Mouse (Mus musculus): ENCODE results near the gene Dnajc22. TPM values are rescaled to one million over a fixed set of nuclear protein-coding genes. Genes with fewer than 3 reads are reported as not detected.

The Dnajc22 gene
- polyA plus RNA-seq (2012; rRNA removed; ENCODE audit: low replicate concordance), result 0.36 and 0.43 TPM in 2 replicates

GRCm38 (mm10) chr15:99092870-99093269, at the start of gene Dnajc22:
Gene Dnajc22 (plus strand): TSS chr15:99093170.

GRCm38 (mm10) chr15:99055040-99055439, 37.9 kb upstream of the Dnajc22 start, which contains the start of gene Prph:
Gene Prph (plus strand): TSS chr15:99055174.

GRCm38 (mm10) chr15:99074019-99074599, 18.9 kb upstream of the Dnajc22 start, which contains the start of gene Troap:
Gene Troap (plus strand): TSS chr15:99074575.

GRCm38 (mm10) chr15:99087253-99088075, 5.5 kb upstream of the Dnajc22 start, which contains the start of gene C1ql4:
Gene C1ql4 (minus strand): TSS chr15:99087817.

GRCm38 (mm10) chr15:99125711-99126080, 32.7 kb downstream of the Dnajc22 start, which contains the start of gene Spats2:
Gene Spats2 (plus strand): TSS chr15:99125916.

Other genes with a start within 250 kb of the Dnajc22 start
- 19.8 and 31.7 TPM in 2 replicates for gene Kmt2d, start 222.0 kb upstream of the Dnajc22 start, polyA plus RNA-seq (2012; rRNA removed; ENCODE audit: low replicate concordance)
- 3.7 and 8.4 TPM in 2 replicates for gene Rhebl1, start 198.6 kb upstream of the Dnajc22 start, polyA plus RNA-seq (2012; rRNA removed; ENCODE audit: low replicate concordance)
- 3.6 and 3.8 TPM in 2 replicates for gene Dhh, start 194.6 kb upstream of the Dnajc22 start, polyA plus RNA-seq (2012; rRNA removed; ENCODE audit: low replicate concordance)
- gene Lmbr1l, start 174.9 kb upstream of the Dnajc22 start, polyA plus RNA-seq (2012; rRNA removed; ENCODE audit: low replicate concordance), result 44.1 and 65.4 TPM in 2 replicates
- 2,548 and 2,957 TPM in 2 replicates for gene Tuba1b, start 158.6 kb upstream of the Dnajc22 start, polyA plus RNA-seq (2012; rRNA removed; ENCODE audit: low replicate concordance)
- gene Gm49450, start 139.6 kb upstream of the Dnajc22 start, polyA plus RNA-seq (2012; rRNA removed; ENCODE audit: low replicate concordance), result 37.6 and 189 TPM in 2 replicates
- gene Tuba1a, start 139.5 kb upstream of the Dnajc22 start, polyA plus RNA-seq (2012; rRNA removed; ENCODE audit: low replicate concordance), result 958 and 2,123 TPM in 2 replicates
- gene Tuba1c, start 63.3 kb upstream of the Dnajc22 start, polyA plus RNA-seq (2012; rRNA removed; ENCODE audit: low replicate concordance), result 72.0 and 174 TPM in 2 replicates
- 0.59 and 0.60 TPM in 2 replicates for gene Prph, start 38.0 kb upstream of the Dnajc22 start, polyA plus RNA-seq (2012; rRNA removed; ENCODE audit: low replicate concordance)
- gene Troap, start 18.6 kb upstream of the Dnajc22 start, polyA plus RNA-seq (2012; rRNA removed; ENCODE audit: low replicate concordance), result 0.77 and 5.3 TPM in 2 replicates
- not detected in 2 replicates for gene C1ql4, start 5.4 kb upstream of the Dnajc22 start, polyA plus RNA-seq (2012; rRNA removed; ENCODE audit: low replicate concordance)
- gene Spats2, start 32.7 kb downstream of the Dnajc22 start, polyA plus RNA-seq (2012; rRNA removed; ENCODE audit: low replicate concordance), result 11.6 and 20.1 TPM in 2 replicates
- gene Kcnh3, start 131.7 kb downstream of the Dnajc22 start, polyA plus RNA-seq (2012; rRNA removed; ENCODE audit: low replicate concordance), result 0.92 and 8.8 TPM in 2 replicates
- gene Mcrs1, start 158.8 kb downstream of the Dnajc22 start, polyA plus RNA-seq (2012; rRNA removed; ENCODE audit: low replicate concordance), result 62.7 and 98.6 TPM in 2 replicates
- gene Prpf40b, start 201.9 kb downstream of the Dnajc22 start, polyA plus RNA-seq (2012; rRNA removed; ENCODE audit: low replicate concordance), result 55.3 and 112 TPM in 2 replicates
- 0.03 and 0.06 TPM in 2 replicates for gene Fam186b, start 202.7 kb downstream of the Dnajc22 start, polyA plus RNA-seq (2012; rRNA removed; ENCODE audit: low replicate concordance)